Mouse (Mus musculus): ENCODE results near the gene Fuom. TPM values are rescaled to one million over a fixed set of nuclear protein-coding genes. Genes with fewer than 3 reads are reported as not detected.

The Fuom gene
- polyA plus RNA-seq, 1 experiment from 2014 or later = 21.3 TPM

- WGBS = 71% methylated on average over 10 of the region's 10 CpGs
- H3K27me3 ChIP-seq = peaks cover 3% of the 10 kb centered on the region; the same call in 1 of the 2 replicates
- H3K4me2 ChIP-seq = peak overlapping the region; percentile 76
- peak overlapping the region; percentile 48 for H3K4me3 ChIP-seq (replicated peaks)
- H3K9me3 ChIP-seq = no peaks in the 10 kb centered on the region
- H3K27ac ChIP-seq = no peak overlapping the region
- no peak for ATAC-seq (ENCODE audit: insufficient number of reproducible peaks, insufficient read depth, low FRiP score, low TSS enrichment, low read depth)
- peaks cover 12% of the 10 kb centered on the region for H3K4me1 ChIP-seq (replicated peaks)
- H3K9ac ChIP-seq (replicated peaks) = peak overlapping the region; percentile 65
- H3K36me3 ChIP-seq = peaks cover 16% of the 10 kb centered on the region
Observed at GRCm38 (mm10) chr7:140101498-140101897, 743 bp downstream of the Fuom start.

GRCm38 (mm10) chr7:140098466-140098865 lies 3.8 kb downstream of the Fuom start:
- Histone ChIP-seq H3K9me3 (no peaks in the 10 kb centered on the region), H3K9ac (replicated peaks) (no peak overlapping the region), H3K4me1 (replicated peaks) (peaks cover 15% of the 10 kb centered on the region), H3K27ac (no peak overlapping the region), H3K36me3 (peaks cover 3% of the 10 kb centered on the region; the same call in 1 of the 2 replicates), H3K27me3 (peaks cover 6% of the 10 kb centered on the region), H3K4me2 (no peak overlapping the region), H3K4me3 (replicated peaks) (no peak overlapping the region)
- WGBS = 95% methylated on average over 1 of the region's 1 CpGs
- ATAC-seq (ENCODE audit: insufficient number of reproducible peaks, insufficient read depth, low FRiP score, low TSS enrichment, low read depth) = no peak

GRCm38 (mm10) chr7:140096055-140096454 lies 6.2 kb downstream of the Fuom start:
- Histone ChIP-seq H3K27ac (no peak overlapping the region), H3K4me3 (replicated peaks) (no peak overlapping the region), H3K4me1 (replicated peaks) (0 out of 2 replicates have a peak, but pooled peaks cover 3% of the 10 kb centered on the region), H3K36me3 (peaks cover 3% of the 10 kb centered on the region; the same call in 1 of the 2 replicates), H3K9me3 (no peaks in the 10 kb centered on the region), H3K4me2 (no peak overlapping the region), H3K27me3 (peaks cover 5% of the 10 kb centered on the region), H3K9ac (replicated peaks) (no peak overlapping the region)
- no peak for ATAC-seq (ENCODE audit: insufficient number of reproducible peaks, insufficient read depth, low FRiP score, low TSS enrichment, low read depth)

GRCm38 (mm10) chr7:140095556-140095955 lies 6.7 kb downstream of the Fuom start:
- H3K4me1 ChIP-seq (replicated peaks) = 0 out of 2 replicates have a peak, but pooled peaks cover 3% of the 10 kb centered on the region
- 48% methylated on average over 1 of the region's 1 CpGs for WGBS
- H3K4me3 ChIP-seq (replicated peaks) = no peak overlapping the region
- H3K36me3 ChIP-seq = peaks cover 3% of the 10 kb centered on the region; the same call in 1 of the 2 replicates
- H3K27ac ChIP-seq = no peak overlapping the region
- H3K27me3 ChIP-seq = peaks cover 3% of the 10 kb centered on the region; the same call in 1 of the 2 replicates
- no peak overlapping the region for H3K9ac ChIP-seq (replicated peaks)
- no peaks in the 10 kb centered on the region for H3K9me3 ChIP-seq
- 0 out of 2 replicates have a peak, but pooled peaks have one; percentile 53 for ATAC-seq (ENCODE audit: insufficient number of reproducible peaks, insufficient read depth, low FRiP score, low TSS enrichment, low read depth)
- no peak overlapping the region for H3K4me2 ChIP-seq

- 55% methylated on average over 5 of the region's 5 CpGs for WGBS
- ATAC-seq (ENCODE audit: insufficient number of reproducible peaks, insufficient read depth, low FRiP score, low TSS enrichment, low read depth) = no peak
- H3K9me3 ChIP-seq = no peaks in the 10 kb centered on the region
- H3K4me3 ChIP-seq (replicated peaks) = no peak overlapping the region
- H3K4me2 ChIP-seq = no peak overlapping the region
- H3K9ac ChIP-seq (replicated peaks) = no peak overlapping the region; the same call in 1 of the 2 replicates
- H3K27ac ChIP-seq = no peak overlapping the region
- peaks cover 3% of the 10 kb centered on the region; the same call in 1 of the 2 replicates for H3K36me3 ChIP-seq
- H3K27me3 ChIP-seq = peaks cover 3% of the 10 kb centered on the region; the same call in 1 of the 2 replicates
- H3K4me1 ChIP-seq (replicated peaks) = 0 out of 2 replicates have a peak, but pooled peaks cover 3% of the 10 kb centered on the region
Observed at GRCm38 (mm10) chr7:140094954-140095353, 7.3 kb downstream of the Fuom start.

GRCm38 (mm10) chr7:140092924-140093528 lies 9.2 kb downstream of the Fuom start, which contains the start of gene Prap1:
TSS of gene Prap1 (plus strand) at chr7:140093395.
- H3K9me3 ChIP-seq = no peaks in the 10 kb centered on the region
- H3K27me3 ChIP-seq = peaks cover 3% of the 10 kb centered on the region; the same call in 1 of the 2 replicates
- H3K4me2 ChIP-seq = no peak within 1 kb of the TSS
- H3K4me1 ChIP-seq (replicated peaks) = 0 out of 2 replicates have a peak, but pooled peaks cover 3% of the 10 kb centered on the region
- H3K36me3 ChIP-seq = no peaks in the 10 kb centered on the region
- no peak for ATAC-seq (ENCODE audit: insufficient number of reproducible peaks, insufficient read depth, low FRiP score, low TSS enrichment, low read depth)
- no peak within 1 kb of the TSS for H3K9ac ChIP-seq (replicated peaks)
- no peak within 1 kb of the TSS for H3K27ac ChIP-seq
- WGBS = 67% methylated on average over 5 of the region's 5 CpGs
- no peak within 1 kb of the TSS for H3K4me3 ChIP-seq (replicated peaks)

GRCm38 (mm10) chr7:140090601-140091000 lies 11.6 kb downstream of the Fuom start:
- WGBS = 77% methylated on average over 10 of the region's 10 CpGs

GRCm38 (mm10) chr7:140082242-140082678 lies 20.0 kb downstream of the Fuom start, which contains the start of gene Caly:
TSS of gene Caly (minus strand) at chr7:140082548.
- Histone ChIP-seq H3K27me3 (peaks cover 54% of the 10 kb centered on the region), H3K4me1 (replicated peaks) (peaks cover 13% of the 10 kb centered on the region), H3K27ac (no peak within 1 kb of the TSS), H3K4me2 (peak within 1 kb of the TSS; percentile 54; the same call in 1 of the 2 replicates), H3K36me3 (no peaks in the 10 kb centered on the region), H3K4me3 (replicated peaks) (peak within 1 kb of the TSS; percentile 32), H3K9ac (replicated peaks) (no peak within 1 kb of the TSS), H3K9me3 (no peaks in the 10 kb centered on the region)
- 5% methylated on average over 18 of the region's 18 CpGs for WGBS
- peak; percentile 17; the same call in 1 of the 2 replicates for ATAC-seq (ENCODE audit: insufficient number of reproducible peaks, insufficient read depth, low FRiP score, low TSS enrichment, low read depth)

More at GRCm38 (mm10) chr7:140090601-140091000, 11.6 kb downstream of the Fuom start:
- H3K27ac ChIP-seq = no peak overlapping the region
- H3K4me2 ChIP-seq = no peak overlapping the region
- H3K27me3 ChIP-seq = peaks cover 3% of the 10 kb centered on the region; the same call in 1 of the 2 replicates
- no peaks in the 10 kb centered on the region for H3K36me3 ChIP-seq
- H3K9me3 ChIP-seq = no peaks in the 10 kb centered on the region
- no peak for ATAC-seq (ENCODE audit: insufficient number of reproducible peaks, insufficient read depth, low FRiP score, low TSS enrichment, low read depth)
- 0 out of 2 replicates have a peak, but pooled peaks cover 3% of the 10 kb centered on the region for H3K4me1 ChIP-seq (replicated peaks)
- no peak overlapping the region for H3K9ac ChIP-seq (replicated peaks)
- no peak overlapping the region for H3K4me3 ChIP-seq (replicated peaks)

- H3K36me3 ChIP-seq = no peaks in the 10 kb centered on the region
- H3K4me1 ChIP-seq (replicated peaks) = peaks cover 13% of the 10 kb centered on the region
- WGBS = 19% methylated on average over 20 of the region's 20 CpGs
- peaks cover 54% of the 10 kb centered on the region for H3K27me3 ChIP-seq
- ATAC-seq (ENCODE audit: insufficient number of reproducible peaks, insufficient read depth, low FRiP score, low TSS enrichment, low read depth) = peak; percentile 28; the same call in 1 of the 2 replicates
- no peaks in the 10 kb centered on the region for H3K9me3 ChIP-seq
- peak overlapping the region; percentile 32 for H3K4me3 ChIP-seq (replicated peaks)
- no peak overlapping the region for H3K9ac ChIP-seq (replicated peaks)
- no peak overlapping the region for H3K27ac ChIP-seq
- H3K4me2 ChIP-seq = peak overlapping the region; percentile 54; the same call in 1 of the 2 replicates
Observed at GRCm38 (mm10) chr7:140081408-140082241, 20.6 kb downstream of the Fuom start.

GRCm38 (mm10) chr7:140080503-140081156 lies 21.6 kb downstream of the Fuom start:
- Histone ChIP-seq H3K27ac (no peak overlapping the region), H3K9me3 (no peaks in the 10 kb centered on the region), H3K9ac (replicated peaks) (no peak overlapping the region), H3K27me3 (peaks cover 54% of the 10 kb centered on the region), H3K4me3 (replicated peaks) (peak overlapping the region; percentile 32), H3K36me3 (no peaks in the 10 kb centered on the region), H3K4me1 (replicated peaks) (peaks cover 13% of the 10 kb centered on the region), H3K4me2 (peak overlapping the region; percentile 54)
- 5% methylated on average over 24 of the region's 24 CpGs for WGBS
- peak; percentile 79 for ATAC-seq (ENCODE audit: insufficient number of reproducible peaks, insufficient read depth, low FRiP score, low TSS enrichment, low read depth)
